Mouse (Mus musculus) stomach, postnatal 0 days (tissue): Measurements from ENCODE around the gene Scn8a. TPM values are rescaled to one million over a fixed set of nuclear protein-coding genes. Genes with fewer than 3 reads are reported as not detected.

Experiments used
- ATAC-seq: fragments of 200-750 bp; cut with Nextera tagmentation; 2 replicates; pipeline ENCODE4 v1.8.0; 2017; ENCODE audit not compliant: low FRiP score, low TSS enrichment
- DNase-seq: peaks from one replicate; pipeline ENCODE4 v3.0.0-alpha.2; 2016; ENCODE audit warnings: low spot score
- H3K27ac ChIP-seq: fragments of 300-500 bp; sonication (generic); replicated peaks from 2 replicates; pipeline ENCODE4 v1.5.1; 2014; ENCODE audit warnings: mild to moderate bottlenecking, control low read depth
- H3K27me3 ChIP-seq: fragments of 300-500 bp; sonication (generic); 2 replicates; pipeline ENCODE4 v1.6.1; 2014; ENCODE audit warnings: low read length; ENCODE audit not compliant: control insufficient read depth, insufficient read depth
- H3K36me3 ChIP-seq: fragments of 300-500 bp; sonication (generic); 2 replicates; pipeline ENCODE4 v1.6.1; 2014; ENCODE audit warnings: low read length, mixed read lengths; ENCODE audit not compliant: control insufficient read depth, insufficient read depth
- H3K4me1 ChIP-seq: fragments of 300-500 bp; sonication (generic); replicated peaks from 2 replicates; pipeline ENCODE4 v1.6.1; 2014; ENCODE audit warnings: antibody characterized with exemption; ENCODE audit not compliant: control insufficient read depth, insufficient read depth
- H3K4me2 ChIP-seq: fragments of 300-500 bp; sonication (generic); replicated peaks from 2 replicates; pipeline ENCODE4 v1.6.1; 2014; ENCODE audit warnings: low read depth, mild to moderate bottlenecking, control low read depth, moderate library complexity
- H3K4me3 ChIP-seq: fragments of 300-500 bp; sonication (generic); 2 replicates; pipeline ENCODE4 v1.5.1; 2014; ENCODE audit warnings: low read depth, low read length, control low read depth
- H3K9ac ChIP-seq: fragments of 300-500 bp; sonication (generic); 2 replicates; pipeline ENCODE4 v1.6.1; 2014; ENCODE audit warnings: mild to moderate bottlenecking, low read length, control low read depth, mixed read lengths
- H3K9me3 ChIP-seq: fragments of 300-500 bp; sonication (generic); 2 replicates; pipeline ENCODE4 v1.6.1; 2016; ENCODE audit warnings: low read length; ENCODE audit not compliant: control insufficient read depth
- CTCF ChIP-seq: IDR thresholded peaks from 2 replicates; pipeline ENCODE4 v1.5.1; 2016; ENCODE audit warnings: antibody characterized with exemption, low read depth, mild to moderate bottlenecking, moderate library complexity
- EP300 ChIP-seq: optimal IDR thresholded peaks from 2 replicates; pipeline ENCODE3; 2016; ENCODE audit warnings: antibody characterized with exemption
- WGBS: fragments of 180-500 bp; shearing (Covaris S2); extraction: QIAGEN DNeasy Blood & Tissue Kit; methylation state at CpG from one replicate; pipeline ENCODE4 v1.1.7; 2014; 5-methylcytosine and 5-hydroxymethylcytosine counted together
- polyA plus RNA-seq: library from polyadenylated mRNA; unstranded; fragments of >200 nt; fragmentation: Nextera tagmentation; extraction: Ambion mirVana; gene quantifications from 2 replicates; pipeline ENCODE4 v1.2.1, GENCODE M21; 2015

The Scn8a gene
- polyA plus RNA-seq, 1 experiment from 2014 or later = 0.61 TPM

DNA sequence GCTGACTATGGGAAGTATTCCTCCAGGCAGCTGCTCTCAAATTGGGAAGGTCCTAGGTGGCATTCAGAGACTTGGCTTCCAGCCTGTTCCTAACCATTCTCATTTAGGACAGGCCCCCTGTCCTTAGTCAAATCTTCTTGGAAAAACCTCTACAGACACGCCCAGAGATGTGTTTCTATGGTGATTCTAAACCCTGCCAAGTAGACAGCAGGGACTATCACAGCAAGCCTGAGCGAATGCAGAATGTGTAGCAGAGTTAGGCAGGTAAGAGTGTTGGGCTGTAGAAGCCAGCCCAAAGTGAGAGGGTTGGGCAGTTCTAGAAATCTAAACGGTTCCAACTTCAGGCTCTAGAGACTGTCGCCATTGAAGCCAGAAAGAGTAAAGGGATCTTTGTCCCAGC, 79.5 kb downstream of the Scn8a start:
- 64% methylated on average over 4 of the region's 4 CpGs for WGBS
- Histone ChIP-seq H3K9me3 (no peaks in the 10 kb centered on the region), H3K27ac (no peak overlapping the region), H3K36me3 (no peaks in the 10 kb centered on the region), H3K4me2 (no peak overlapping the region), H3K4me3 (no peak overlapping the region), H3K9ac (no peak overlapping the region), H3K4me1 (no peaks in the 10 kb centered on the region), H3K27me3 (no peaks in the 10 kb centered on the region)
- no peak for TF ChIP-seq EP300
- no peak for TF ChIP-seq CTCF
- DNase-seq (no peak), ATAC-seq (no peak)

GRCm38 (mm10) chr15:100951491-100951890, 81.8 kb downstream of the Scn8a start:
- Histone ChIP-seq H3K36me3 (no peaks in the 10 kb centered on the region), H3K4me3 (no peak overlapping the region), H3K9ac (no peak overlapping the region), H3K4me2 (no peak overlapping the region), H3K27me3 (no peaks in the 10 kb centered on the region), H3K4me1 (no peaks in the 10 kb centered on the region), H3K27ac (no peak overlapping the region), H3K9me3 (no peaks in the 10 kb centered on the region)
- WGBS = 76% methylated on average over 10 of the region's 10 CpGs
- TF ChIP-seq CTCF (no peak), EP300 (no peak)
- no peak for ATAC-seq
- DNase-seq = no peak

GRCm38 (mm10) chr15:100952292-100952691, 82.6 kb downstream of the Scn8a start:
- no peaks in the 10 kb centered on the region for H3K4me1 ChIP-seq
- H3K9ac ChIP-seq = no peak overlapping the region
- no peak overlapping the region for H3K4me3 ChIP-seq
- DNase-seq = no peak
- no peak overlapping the region for H3K4me2 ChIP-seq
- TF ChIP-seq CTCF = no peak
- no peaks in the 10 kb centered on the region for H3K36me3 ChIP-seq
- WGBS = 86% methylated on average over 2 of the region's 2 CpGs
- no peaks in the 10 kb centered on the region for H3K9me3 ChIP-seq
- H3K27ac ChIP-seq = no peak overlapping the region
- no peaks in the 10 kb centered on the region for H3K27me3 ChIP-seq
- no peak for ATAC-seq

GRCm38 (mm10) chr15:100952854-100953253, 83.2 kb downstream of the Scn8a start:
- H3K27ac ChIP-seq = no peak overlapping the region
- ATAC-seq (no peak), DNase-seq (no peak)
- H3K9me3 ChIP-seq = no peaks in the 10 kb centered on the region
- TF ChIP-seq EP300 (no peak), CTCF (no peak)
- 45% methylated on average over 8 of the region's 8 CpGs for WGBS
- no peaks in the 10 kb centered on the region for H3K4me1 ChIP-seq
- H3K36me3 ChIP-seq = no peaks in the 10 kb centered on the region
- no peak overlapping the region for H3K9ac ChIP-seq
- H3K4me3 ChIP-seq = no peak overlapping the region
- H3K4me2 ChIP-seq = no peak overlapping the region
- H3K27me3 ChIP-seq = no peaks in the 10 kb centered on the region

DNA sequence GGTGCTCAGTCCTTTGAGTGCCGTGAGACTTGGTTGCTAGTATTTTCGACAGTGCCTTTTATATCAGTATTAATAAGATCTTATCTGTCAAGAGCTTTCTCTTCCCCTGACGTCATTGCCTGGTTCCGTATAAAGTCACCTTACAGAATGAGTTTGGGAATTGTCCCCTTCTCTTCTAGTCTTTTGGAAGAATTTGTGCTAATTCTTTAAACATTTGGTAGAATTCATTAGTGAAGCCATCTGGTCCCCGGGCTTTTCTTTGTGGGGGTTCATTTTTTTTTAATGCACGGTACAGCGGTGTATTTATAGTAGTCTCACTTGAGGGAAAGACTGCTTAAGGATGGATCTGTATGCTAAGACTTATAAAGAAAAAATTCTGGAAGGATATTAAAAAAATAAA, 84.3 kb downstream of the Scn8a start:
- ATAC-seq (no peak), DNase-seq (no peak)
- Histone ChIP-seq H3K9me3 (no peaks in the 10 kb centered on the region), H3K27me3 (no peaks in the 10 kb centered on the region), H3K4me3 (no peak overlapping the region), H3K27ac (no peak overlapping the region), H3K4me1 (no peaks in the 10 kb centered on the region), H3K36me3 (no peaks in the 10 kb centered on the region), H3K4me2 (no peak overlapping the region), H3K9ac (no peak overlapping the region)
- no peak for TF ChIP-seq CTCF
- TF ChIP-seq EP300 = no peak
- WGBS = 62% methylated on average over 7 of the region's 7 CpGs

- no peaks in the 10 kb centered on the region for H3K36me3 ChIP-seq
- no peaks in the 10 kb centered on the region for H3K4me1 ChIP-seq
- no peak overlapping the region for H3K4me3 ChIP-seq
- H3K27me3 ChIP-seq = no peaks in the 10 kb centered on the region
- no peak overlapping the region for H3K9ac ChIP-seq
- no peak overlapping the region for H3K27ac ChIP-seq
- 88% methylated on average over 16 of the region's 16 CpGs for WGBS
- no peaks in the 10 kb centered on the region for H3K9me3 ChIP-seq
- TF ChIP-seq EP300 (no peak), CTCF (no peak)
- no peak overlapping the region for H3K4me2 ChIP-seq
- DNase-seq (no peak), ATAC-seq (no peak)
Observed at GRCm38 (mm10) chr15:100954751-100955150, 85.1 kb downstream of the Scn8a start.
